Mouse (Mus musculus): ENCODE data around the gene Phlda2. TPM values are rescaled to one million over a fixed set of nuclear protein-coding genes. Genes with fewer than 3 reads are reported as not detected.
A peak's percentile ranks its signal among the peaks of the same experiment; 100 is the strongest.
"Not testable (repeated sequence)": the region's sequence is repeated elsewhere in the genome, so short reads cannot be mapped to it uniquely, and the experiment has no call there.

The Phlda2 gene
- not detected for total RNA-seq (2021)
- long read RNA-seq, experiment 1: 0 reads
- long read RNA-seq, experiment 2: 0 reads

GRCm38 (mm10) chr7:143502418-143503200, at the start of gene Phlda2:
Gene Phlda2 (minus strand): TSS chr7:143503150.
- TF ChIP-seq CTCF (IDR thresholded peaks at IDR 0.05): no peak
- intact Hi-C loops (cut with DNase I): loop anchor here (1.0 kb wide), 1 partner anchor 25 kb away; no protein-coding TSS in a partner anchor
- Histone ChIP-seq H3K4me3 (peak within 1 kb of the TSS; percentile 75), H3K27ac (no peak within 1 kb of the TSS)
- peak; percentile 34 for DNase-seq

- DNase-seq: no peak
- intact Hi-C loops (cut with DNase I): no loop called here
- peak overlapping the region; percentile 98 for H3K4me3 ChIP-seq
- no peak for TF ChIP-seq CTCF (IDR thresholded peaks at IDR 0.05)
- H3K27ac ChIP-seq: peak overlapping the region; percentile 97
Observed at GRCm38 (mm10) chr7:143549588-143550220, 46.8 kb upstream of the Phlda2 start.

DNA sequence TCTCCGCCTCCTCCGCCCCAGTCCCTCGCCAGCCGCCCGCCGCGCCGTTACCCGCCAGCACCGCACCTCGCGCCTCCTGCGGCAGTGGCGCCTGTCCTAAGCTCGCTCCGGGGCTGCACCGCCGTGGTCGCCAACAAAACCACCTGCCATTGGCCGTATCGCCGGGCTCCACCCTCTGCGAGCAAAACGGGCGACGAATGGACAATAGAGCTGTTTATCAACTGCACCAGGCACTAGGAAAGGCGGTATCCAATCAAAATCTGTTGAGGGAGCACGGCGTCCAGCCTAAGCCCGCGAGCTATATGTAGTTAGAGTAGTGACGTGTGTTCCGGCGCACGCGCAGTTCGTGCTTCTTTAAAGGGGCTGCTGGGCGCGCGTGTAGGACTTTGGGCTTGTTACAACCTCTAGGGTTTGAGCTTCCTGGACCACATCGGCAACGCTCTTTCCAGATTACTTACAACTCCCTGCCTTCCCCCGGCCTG, 46.1 kb upstream of the Phlda2 start, which contains the start of gene Nap1l4:
Gene Nap1l4, minus strand, starts transcription at position 131 of the 482 bp plus-strand sequence.
- peak within 1 kb of the TSS; percentile 97 for H3K27ac ChIP-seq
- intact Hi-C loops (cut with DNase I): no loop called here
- TF ChIP-seq CTCF (IDR thresholded peaks at IDR 0.05): no peak
- peak; percentile 98 for DNase-seq
- H3K4me3 ChIP-seq: peak within 1 kb of the TSS; percentile 98

GRCm38 (mm10) chr7:143548231-143548961, 45.4 kb upstream of the Phlda2 start:
- peak overlapping the region; percentile 98 for H3K4me3 ChIP-seq
- DNase-seq: no peak
- intact Hi-C loops (cut with DNase I): no loop called here

DNA sequence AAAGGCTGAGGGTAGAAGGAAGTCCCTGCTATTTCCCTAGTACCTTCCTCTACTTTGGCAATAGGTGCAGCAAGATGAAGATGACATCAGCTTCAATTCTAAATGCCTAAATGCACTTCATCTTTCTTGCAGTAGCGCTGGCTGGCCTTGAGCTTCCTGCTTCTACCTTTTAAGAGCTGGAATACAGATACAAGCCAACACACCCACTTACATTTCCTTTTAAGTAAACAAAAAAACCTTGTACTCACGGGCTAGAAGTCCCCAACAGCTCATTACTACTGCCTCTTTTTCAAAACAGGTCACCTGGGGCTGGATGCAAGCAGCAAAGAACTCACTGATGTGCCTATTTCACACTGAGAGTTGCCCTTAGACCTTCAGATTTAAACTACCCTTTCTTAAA, 43.6 kb upstream of the Phlda2 start:
- intact Hi-C loops (cut with DNase I): no loop called here
- Histone ChIP-seq H3K27ac (peak overlapping the region; percentile 32; the same call in 1 of the 2 replicates), H3K4me3 (0 out of 2 replicates have a peak overlapping the region, but pooled peaks have one; percentile 3)
- no peak for DNase-seq
- no peak for TF ChIP-seq CTCF (IDR thresholded peaks at IDR 0.05)

More at GRCm38 (mm10) chr7:143548231-143548961, 45.4 kb upstream of the Phlda2 start:
- TF ChIP-seq CTCF (IDR thresholded peaks at IDR 0.05): no peak
- H3K27ac ChIP-seq: peak overlapping the region; percentile 97

DNA sequence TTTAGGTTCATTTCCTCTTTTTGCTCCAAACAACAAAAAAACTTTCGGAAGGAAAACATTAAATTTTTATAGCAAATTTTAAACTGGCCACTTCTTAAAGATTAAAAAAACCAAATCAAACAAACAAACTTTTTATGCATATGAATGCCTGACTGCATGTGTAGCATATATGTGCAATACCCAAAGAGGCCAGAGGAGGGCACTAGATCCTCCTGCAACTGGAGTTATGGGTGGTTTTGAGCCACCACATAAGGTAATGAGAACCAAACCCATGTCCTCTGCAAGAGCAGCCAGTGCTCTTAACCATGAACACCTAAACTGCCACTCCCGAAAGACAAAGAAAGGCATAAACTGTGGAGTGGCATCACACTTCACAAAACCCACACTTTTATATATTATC, 41.4 kb upstream of the Phlda2 start:
- DNase-seq: no peak
- intact Hi-C loops (cut with DNase I): no loop called here
- Histone ChIP-seq H3K4me3 (no peak overlapping the region), H3K27ac (no peak overlapping the region)
- TF ChIP-seq CTCF (IDR thresholded peaks at IDR 0.05): peak; percentile 66

DNA sequence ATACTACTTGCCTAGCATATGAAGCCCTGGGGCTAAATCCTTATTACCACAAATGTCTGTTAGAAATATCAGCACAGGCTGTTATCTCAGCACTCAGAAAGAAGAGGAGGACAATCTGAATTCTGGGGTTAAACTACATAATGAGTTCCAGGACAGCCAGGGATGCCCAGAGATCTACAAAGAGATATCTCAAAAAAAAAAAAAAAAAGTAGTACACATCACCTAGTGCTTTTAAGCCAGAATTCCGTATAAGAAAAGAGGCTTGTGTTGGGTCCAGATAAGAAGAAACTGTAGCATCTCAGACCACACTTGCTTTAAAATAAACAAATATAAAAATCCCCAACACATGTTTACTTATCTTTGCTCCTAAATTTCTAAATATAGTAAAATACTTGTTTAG, 35.7 kb upstream of the Phlda2 start:
- Histone ChIP-seq H3K4me3 (no peak overlapping the region), H3K27ac (no peak overlapping the region)
- DNase-seq: no peak
- TF ChIP-seq CTCF (IDR thresholded peaks at IDR 0.05): no peak
- intact Hi-C loops (cut with DNase I): no loop called here

GRCm38 (mm10) chr7:143538229-143538628, 35.3 kb upstream of the Phlda2 start:
- DNase-seq; H3K27ac ChIP-seq; H3K4me3 ChIP-seq; intact Hi-C loops (cut with DNase I): not testable (repeated sequence)

DNA sequence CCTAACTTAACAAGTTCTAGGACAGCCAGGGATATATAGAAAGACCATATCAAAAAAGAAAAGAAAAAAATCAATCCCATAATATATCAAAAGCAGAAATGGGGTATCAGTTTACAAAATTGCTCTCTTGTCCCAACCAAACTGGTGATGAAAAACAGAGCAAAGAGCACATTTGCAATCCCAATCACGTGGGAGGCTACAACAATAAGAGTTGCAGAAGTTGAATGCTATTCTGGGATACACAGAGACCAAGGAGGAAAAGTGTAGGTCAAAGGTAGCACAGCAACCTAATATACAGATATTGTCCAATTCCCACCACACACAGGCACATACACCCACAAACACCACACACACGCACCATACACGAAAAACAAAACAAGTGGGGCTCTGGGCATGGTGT, 33.3 kb upstream of the Phlda2 start:
- Histone ChIP-seq H3K27ac (no peak overlapping the region), H3K4me3 (no peak overlapping the region)
- no peak for TF ChIP-seq CTCF (IDR thresholded peaks at IDR 0.05)
- intact Hi-C loops (cut with DNase I): no loop called here
- no peak for DNase-seq

- no peak overlapping the region for H3K27ac ChIP-seq
- H3K4me3 ChIP-seq: no peak overlapping the region
- intact Hi-C loops (cut with DNase I): no loop called here
- TF ChIP-seq CTCF (IDR thresholded peaks at IDR 0.05): no peak
- DNase-seq: no peak
Observed at GRCm38 (mm10) chr7:143533284-143533683, 30.3 kb upstream of the Phlda2 start.

- peak; percentile 73 for DNase-seq
- TF ChIP-seq CTCF (IDR thresholded peaks at IDR 0.05): no peak
- intact Hi-C loops (cut with DNase I): no loop called here
- Histone ChIP-seq H3K4me3 (no peak overlapping the region), H3K27ac (0 out of 2 replicates have a peak overlapping the region, but pooled peaks have one; percentile 24)
Observed at GRCm38 (mm10) chr7:143532410-143532809, 29.5 kb upstream of the Phlda2 start.

- DNase-seq: no peak
- no peak for TF ChIP-seq CTCF (IDR thresholded peaks at IDR 0.05)
- intact Hi-C loops (cut with DNase I): no loop called here
- Histone ChIP-seq H3K4me3 (no peak overlapping the region), H3K27ac (no peak overlapping the region)
Observed at GRCm38 (mm10) chr7:143519333-143519732, 16.4 kb upstream of the Phlda2 start.

Measured in gastrocnemius, adult 2 months (tissue).